Mouse (Mus musculus) heart, embryonic 15.5 days (tissue): ENCODE data around the gene Pknox1. TPM values are rescaled to one million over a fixed set of nuclear protein-coding genes. Genes with fewer than 3 reads are reported as not detected.

ENCODE experiments used
- ATAC-seq: fragments of 200-750 bp; cut with Nextera tagmentation; replicated peaks from 2 replicates; pipeline ENCODE4 v1.8.0; 2017; ENCODE audit warnings: low read depth, moderate TSS enrichment; ENCODE audit not compliant: insufficient number of reproducible peaks, insufficient read depth, low FRiP score
- H3K27ac ChIP-seq: fragments of 300-500 bp; sonication (generic); 2 replicates; pipeline ENCODE4 v1.5.1; 2015; ENCODE audit warnings: mild to moderate bottlenecking, inconsistent platforms
- H3K27me3 ChIP-seq: fragments of 300-500 bp; sonication (generic); 2 replicates; pipeline ENCODE4 v1.6.1; 2015; ENCODE audit warnings: inconsistent platforms
- H3K36me3 ChIP-seq: fragments of 300-500 bp; sonication (generic); 2 replicates; pipeline ENCODE4 v1.6.1; 2015; ENCODE audit warnings: mild to moderate bottlenecking, inconsistent platforms
- H3K4me1 ChIP-seq: fragments of 300-500 bp; sonication (generic); replicated peaks from 2 replicates; pipeline ENCODE4 v1.6.1; 2015; ENCODE audit warnings: inconsistent platforms
- H3K4me2 ChIP-seq: fragments of 300-500 bp; sonication (generic); 2 replicates; pipeline ENCODE4 v1.6.1; 2015; ENCODE audit warnings: inconsistent platforms, mild to moderate bottlenecking, moderate library complexity
- H3K4me3 ChIP-seq: fragments of 300-500 bp; sonication (generic); 2 replicates; pipeline ENCODE4 v1.5.1; 2015; ENCODE audit warnings: mild to moderate bottlenecking, inconsistent platforms
- H3K9ac ChIP-seq: fragments of 300-500 bp; sonication (generic); 2 replicates; pipeline ENCODE4 v1.6.1; 2015; ENCODE audit warnings: mild to moderate bottlenecking, inconsistent platforms
- H3K9me3 ChIP-seq: fragments of 300-500 bp; sonication (generic); replicated peaks from 2 replicates; pipeline ENCODE4 v1.6.1; 2016; ENCODE audit warnings: inconsistent platforms
- WGBS: fragments of 180-500 bp; shearing (Covaris S2); methylation state at CpG from one replicate; pipeline ENCODE4 v1.1.7; 2015; ENCODE audit warnings: mixed read lengths; 5-methylcytosine and 5-hydroxymethylcytosine counted together
- polyA plus RNA-seq: library from polyadenylated mRNA; unstranded; fragments of >200 nt; fragmentation: Nextera tagmentation; extraction: Ambion mirVana; gene quantifications from 2 replicates; pipeline ENCODE4 v1.2.1, GENCODE M21; 2015

Pknox1 gene
- polyA plus RNA-seq, 1 experiment from 2014 or later: 14.0 TPM

GRCm38 (mm10) chr17:31574662-31575061 lies 10.1 kb downstream of the Pknox1 start:
- Histone ChIP-seq H3K4me3 (no peak overlapping the region), H3K4me2 (no peak overlapping the region), H3K27ac (no peak overlapping the region), H3K4me1 (peaks cover 27% of the 10 kb centered on the region), H3K9ac (no peak overlapping the region), H3K27me3 (no peaks in the 10 kb centered on the region), H3K36me3 (no peaks in the 10 kb centered on the region), H3K9me3 (no peaks in the 10 kb centered on the region)
- 59% methylated on average over 7 of the region's 7 CpGs for WGBS
- no peak for ATAC-seq

GRCm38 (mm10) chr17:31576394-31577175 lies 12.1 kb downstream of the Pknox1 start:
- WGBS: 80% methylated on average over 10 of the region's 10 CpGs
- Histone ChIP-seq H3K9ac (no peak overlapping the region), H3K4me1 (peaks cover 19% of the 10 kb centered on the region), H3K36me3 (no peaks in the 10 kb centered on the region), H3K27me3 (no peaks in the 10 kb centered on the region), H3K9me3 (no peaks in the 10 kb centered on the region), H3K27ac (no peak overlapping the region), H3K4me2 (no peak overlapping the region), H3K4me3 (no peak overlapping the region)
- no peak for ATAC-seq

- Histone ChIP-seq H3K4me3 (no peak overlapping the region), H3K9me3 (no peaks in the 10 kb centered on the region), H3K27me3 (no peaks in the 10 kb centered on the region), H3K9ac (no peak overlapping the region), H3K4me2 (no peak overlapping the region), H3K27ac (no peak overlapping the region), H3K36me3 (peaks cover 3% of the 10 kb centered on the region), H3K4me1 (peaks cover 9% of the 10 kb centered on the region)
- no peak for ATAC-seq
- WGBS: 64% methylated on average over 3 of the region's 3 CpGs
Observed at GRCm38 (mm10) chr17:31580344-31580743, 15.8 kb downstream of the Pknox1 start.

GRCm38 (mm10) chr17:31583185-31583584 lies 18.7 kb downstream of the Pknox1 start:
- H3K36me3 ChIP-seq: peaks cover 3% of the 10 kb centered on the region
- H3K27ac ChIP-seq: no peak overlapping the region
- no peak overlapping the region for H3K4me3 ChIP-seq
- no peak for ATAC-seq
- no peaks in the 10 kb centered on the region for H3K27me3 ChIP-seq
- no peak overlapping the region for H3K9ac ChIP-seq
- 67% methylated on average over 3 of the region's 3 CpGs for WGBS
- no peak overlapping the region for H3K4me2 ChIP-seq
- H3K4me1 ChIP-seq: no peaks in the 10 kb centered on the region
- H3K9me3 ChIP-seq: no peaks in the 10 kb centered on the region

- H3K4me2 ChIP-seq: no peak overlapping the region
- H3K9me3 ChIP-seq: no peaks in the 10 kb centered on the region
- WGBS: 69% methylated on average over 6 of the region's 6 CpGs
- no peak overlapping the region for H3K9ac ChIP-seq
- no peaks in the 10 kb centered on the region for H3K27me3 ChIP-seq
- H3K27ac ChIP-seq: no peak overlapping the region
- H3K36me3 ChIP-seq: peaks cover 3% of the 10 kb centered on the region
- ATAC-seq: no peak; the same call in 1 of the 2 replicates
- no peak overlapping the region for H3K4me3 ChIP-seq
- peaks cover 3% of the 10 kb centered on the region; the same call in 1 of the 2 replicates for H3K4me1 ChIP-seq
Observed at GRCm38 (mm10) chr17:31583781-31584180, 19.2 kb downstream of the Pknox1 start.

GRCm38 (mm10) chr17:31588115-31588514 lies 23.6 kb downstream of the Pknox1 start:
- 61% methylated on average over 7 of the region's 7 CpGs for WGBS
- peaks cover 21% of the 10 kb centered on the region for H3K36me3 ChIP-seq
- no peak for ATAC-seq

GRCm38 (mm10) chr17:31588726-31589125 lies 24.2 kb downstream of the Pknox1 start:
- Histone ChIP-seq H3K36me3 (peaks cover 24% of the 10 kb centered on the region), H3K4me1 (peaks cover 4% of the 10 kb centered on the region; the same call in 1 of the 2 replicates), H3K9me3 (no peaks in the 10 kb centered on the region), H3K27ac (no peak overlapping the region), H3K4me2 (no peak overlapping the region), H3K9ac (no peak overlapping the region), H3K4me3 (no peak overlapping the region), H3K27me3 (no peaks in the 10 kb centered on the region)
- ATAC-seq: no peak
- WGBS: 55% methylated on average over 4 of the region's 4 CpGs

More at GRCm38 (mm10) chr17:31588115-31588514, 23.6 kb downstream of the Pknox1 start:
- Histone ChIP-seq H3K9ac (no peak overlapping the region), H3K27me3 (no peaks in the 10 kb centered on the region), H3K9me3 (no peaks in the 10 kb centered on the region), H3K4me2 (no peak overlapping the region), H3K27ac (no peak overlapping the region), H3K4me3 (no peak overlapping the region), H3K4me1 (peaks cover 4% of the 10 kb centered on the region; the same call in 1 of the 2 replicates)

GRCm38 (mm10) chr17:31590846-31591245 lies 26.3 kb downstream of the Pknox1 start:
- 68% methylated on average over 11 of the region's 11 CpGs for WGBS
- no peak overlapping the region for H3K27ac ChIP-seq
- H3K36me3 ChIP-seq: peaks cover 27% of the 10 kb centered on the region; the same call in 1 of the 2 replicates
- H3K4me3 ChIP-seq: no peak overlapping the region
- no peaks in the 10 kb centered on the region for H3K9me3 ChIP-seq
- H3K9ac ChIP-seq: no peak overlapping the region
- H3K4me2 ChIP-seq: no peak overlapping the region
- H3K27me3 ChIP-seq: no peaks in the 10 kb centered on the region
- no peak for ATAC-seq
- peaks cover 4% of the 10 kb centered on the region; the same call in 1 of the 2 replicates for H3K4me1 ChIP-seq

- H3K27me3 ChIP-seq: no peaks in the 10 kb centered on the region
- no peak overlapping the region for H3K9ac ChIP-seq
- H3K4me1 ChIP-seq: no peaks in the 10 kb centered on the region
- no peak for ATAC-seq
- H3K9me3 ChIP-seq: no peaks in the 10 kb centered on the region
- H3K27ac ChIP-seq: no peak overlapping the region
- WGBS: 72% methylated on average over 7 of the region's 7 CpGs
- H3K4me3 ChIP-seq: no peak overlapping the region
- peaks cover 22% of the 10 kb centered on the region; the same call in 1 of the 2 replicates for H3K36me3 ChIP-seq
- H3K4me2 ChIP-seq: no peak overlapping the region
Observed at GRCm38 (mm10) chr17:31594590-31594989, 30.1 kb downstream of the Pknox1 start.

GRCm38 (mm10) chr17:31595077-31595476 lies 30.5 kb downstream of the Pknox1 start:
- H3K27ac ChIP-seq: no peak overlapping the region
- H3K9me3 ChIP-seq: no peaks in the 10 kb centered on the region
- no peaks in the 10 kb centered on the region for H3K27me3 ChIP-seq
- H3K36me3 ChIP-seq: peaks cover 22% of the 10 kb centered on the region; the same call in 1 of the 2 replicates
- no peaks in the 10 kb centered on the region for H3K4me1 ChIP-seq
- no peak overlapping the region for H3K4me2 ChIP-seq
- H3K4me3 ChIP-seq: no peak overlapping the region
- ATAC-seq: no peak
- H3K9ac ChIP-seq: no peak overlapping the region
- 81% methylated on average over 5 of the region's 5 CpGs for WGBS

GRCm38 (mm10) chr17:31597957-31598356 lies 33.4 kb downstream of the Pknox1 start:
- Histone ChIP-seq H3K4me3 (no peak overlapping the region), H3K9me3 (no peaks in the 10 kb centered on the region), H3K4me1 (0 out of 2 replicates have a peak, but pooled peaks cover 5% of the 10 kb centered on the region), H3K36me3 (peaks cover 15% of the 10 kb centered on the region; the same call in 1 of the 2 replicates), H3K9ac (no peak overlapping the region), H3K27me3 (no peaks in the 10 kb centered on the region), H3K4me2 (no peak overlapping the region), H3K27ac (no peak overlapping the region)
- ATAC-seq: no peak
- WGBS: 87% methylated on average over 9 of the region's 9 CpGs

- 89% methylated on average over 8 of the region's 8 CpGs for WGBS
Observed at GRCm38 (mm10) chr17:31598593-31598992, 34.1 kb downstream of the Pknox1 start.

More at GRCm38 (mm10) chr17:31598593-31598992, 34.1 kb downstream of the Pknox1 start:
- no peak overlapping the region for H3K9ac ChIP-seq
- H3K4me2 ChIP-seq: no peak overlapping the region
- peaks cover 12% of the 10 kb centered on the region; the same call in 1 of the 2 replicates for H3K36me3 ChIP-seq
- 0 out of 2 replicates have a peak, but pooled peaks cover 5% of the 10 kb centered on the region for H3K4me1 ChIP-seq
- no peak for ATAC-seq
- H3K27ac ChIP-seq: no peak overlapping the region
- no peak overlapping the region for H3K4me3 ChIP-seq
- no peaks in the 10 kb centered on the region for H3K9me3 ChIP-seq
- H3K27me3 ChIP-seq: no peaks in the 10 kb centered on the region
